In genomic region chr2:32430701-32431676, GRCm38 (mm10) we compare ENCODE assay signal across 8 mouse cellular contexts. TPM values are rescaled to one million over a fixed set of nuclear protein-coding genes. Genes with fewer than 3 reads are reported as not detected.
DNase-seq lines count a peak whose midpoint lies in the region; ATAC-seq and TF ChIP-seq lines count a peak whose summit lies in the region.

No protein-coding gene starts in this region.

- peak overlapping the region; percentile 60 for H3K9ac ChIP-seq in intestine, embryonic 16.5 days (ENCODE audit: low read depth, low read length)
- peak overlapping the region; percentile 77 for H3K9ac ChIP-seq in midbrain, embryonic 14.5 days (replicated peaks; ENCODE audit: low read length)
- H3K9ac ChIP-seq in stomach, postnatal 0 days (ENCODE audit: low read length), result peak overlapping the region; percentile 51

- peak; percentile 99 for DNase-seq in brain, adult 2 months (ENCODE audit: low read depth, low spot score)
- DNase-seq in embryonic facial prominence, embryonic 10.5 days (ENCODE audit: low spot score), result peak; percentile 93
- peak; percentile 53 to 76 for DNase-seq in gastrocnemius, postnatal 4 days (ENCODE audit: low spot score in 2 of 2)
- peak; percentile 87 to 95 for DNase-seq in left cerebral cortex, postnatal 14 days (ENCODE audit: low spot score in 2 of 2)
- DNase-seq in midbrain, embryonic 14.5 days, result peak; percentile 96
- DNase-seq in stomach, postnatal 0 days (ENCODE audit: low spot score), result peak; percentile 80
- DNase-seq in T-cell, adult 2 months (ENCODE audit: low spot score), result no peak

- peak overlapping the region; percentile 64 for H3K4me3 ChIP-seq in embryonic facial prominence, embryonic 10.5 days
- peak overlapping the region; percentile 43 for H3K4me3 ChIP-seq in intestine, embryonic 16.5 days (ENCODE audit: low read length)
- H3K4me3 ChIP-seq in midbrain, embryonic 14.5 days (replicated peaks; ENCODE audit: low read depth, low read length), result peak overlapping the region; percentile 57
- H3K4me3 ChIP-seq in stomach, postnatal 0 days (ENCODE audit: low read depth, low read length), result peak overlapping the region; percentile 32

- H3K4me2 ChIP-seq in intestine, embryonic 16.5 days (ENCODE audit: low read depth, low read length), result peak overlapping the region; percentile 59
- peak overlapping the region; percentile 91 for H3K4me2 ChIP-seq in midbrain, embryonic 14.5 days (ENCODE audit: low read length)
- peak overlapping the region; percentile 58 for H3K4me2 ChIP-seq in stomach, postnatal 0 days (replicated peaks; ENCODE audit: low read depth)

- intact Hi-C loops in left cerebral cortex, postnatal 14 days (cut with DNase I), result no loop called here

- H3K4me1 ChIP-seq in embryonic facial prominence, embryonic 10.5 days, result peaks cover 46% of the 10 kb centered on the region
- peaks cover 42% of the 10 kb centered on the region for H3K4me1 ChIP-seq in intestine, embryonic 16.5 days (ENCODE audit: control insufficient read depth, insufficient read depth, low read length)
- peaks cover 43% of the 10 kb centered on the region for H3K4me1 ChIP-seq in midbrain, embryonic 14.5 days (ENCODE audit: control insufficient read depth, insufficient read depth, low read length)
- H3K4me1 ChIP-seq in stomach, postnatal 0 days (replicated peaks; ENCODE audit: control insufficient read depth, insufficient read depth), result peaks cover 4% of the 10 kb centered on the region

- peak; percentile 76 for ATAC-seq in intestine, embryonic 16.5 days
- ATAC-seq in midbrain, embryonic 14.5 days (ENCODE audit: low FRiP score, low TSS enrichment), result peak; percentile 95
- peak; percentile 63 for ATAC-seq in stomach, postnatal 0 days (ENCODE audit: low FRiP score, low TSS enrichment)

- no peaks in the 10 kb centered on the region for H3K9me3 ChIP-seq in embryonic facial prominence, embryonic 10.5 days
- no peaks in the 10 kb centered on the region for H3K9me3 ChIP-seq in intestine, embryonic 16.5 days (ENCODE audit: control insufficient read depth, low read length)
- no peaks in the 10 kb centered on the region for H3K9me3 ChIP-seq in midbrain, embryonic 14.5 days (ENCODE audit: control insufficient read depth, low read length)
- H3K9me3 ChIP-seq in stomach, postnatal 0 days (ENCODE audit: control insufficient read depth, low read length), result no peaks in the 10 kb centered on the region

- TF ChIP-seq CTCF in stomach, postnatal 0 days (IDR thresholded peaks at IDR 0.05; ENCODE audit: low read depth), result no peak

- H3K27me3 ChIP-seq in embryonic facial prominence, embryonic 10.5 days (replicated peaks; ENCODE audit: low read depth, poor library complexity, severe bottlenecking), result no peaks in the 10 kb centered on the region
- H3K27me3 ChIP-seq in intestine, embryonic 16.5 days (replicated peaks; ENCODE audit: control insufficient read depth, insufficient read depth, low read length), result no peaks in the 10 kb centered on the region
- H3K27me3 ChIP-seq in midbrain, embryonic 14.5 days (ENCODE audit: control insufficient read depth, insufficient read depth, low read length), result no peaks in the 10 kb centered on the region
- no peaks in the 10 kb centered on the region for H3K27me3 ChIP-seq in stomach, postnatal 0 days (ENCODE audit: control insufficient read depth, insufficient read depth, low read length)

- TF ChIP-seq EP300 in stomach, postnatal 0 days (optimal IDR thresholded peaks at IDR 0.05), result no peak

- H3K36me3 ChIP-seq in embryonic facial prominence, embryonic 10.5 days (replicated peaks), result peaks cover 15% of the 10 kb centered on the region
- no peaks in the 10 kb centered on the region for H3K36me3 ChIP-seq in intestine, embryonic 16.5 days (ENCODE audit: control insufficient read depth, insufficient read depth, low read length)
- H3K36me3 ChIP-seq in midbrain, embryonic 14.5 days (ENCODE audit: control insufficient read depth, insufficient read depth, low read length), result no peaks in the 10 kb centered on the region
- H3K36me3 ChIP-seq in stomach, postnatal 0 days (ENCODE audit: control insufficient read depth, insufficient read depth, low read length), result no peaks in the 10 kb centered on the region

- H3K27ac ChIP-seq in embryonic facial prominence, embryonic 10.5 days (replicated peaks), result peak overlapping the region; percentile 85
- H3K27ac ChIP-seq in intestine, embryonic 16.5 days (ENCODE audit: low read length), result peak overlapping the region; percentile 57
- peak overlapping the region; percentile 89 for H3K27ac ChIP-seq in midbrain, embryonic 14.5 days (replicated peaks; ENCODE audit: low read depth, low read length)
- H3K27ac ChIP-seq in stomach, postnatal 0 days (replicated peaks), result peak overlapping the region; percentile 78

- 10% methylated on average over 18 of the region's 18 CpGs for WGBS in embryonic facial prominence, embryonic 10.5 days
- WGBS in intestine, embryonic 16.5 days, result 11% methylated on average over 18 of the region's 18 CpGs
- WGBS in midbrain, embryonic 14.5 days, result 5% methylated on average over 18 of the region's 18 CpGs
- WGBS in stomach, postnatal 0 days, result 10% methylated on average over 18 of the region's 18 CpGs

RNA-seq across cellular contexts. Expression of gene Naif1, which starts 19.3 kb away (rescaled TPM):
- 6.4 and 6.8 TPM in 2 replicates for polyA plus RNA-seq in embryonic facial prominence, embryonic 10.5 days (2016; fragmentation: Nextera tagmentation; extraction: Ambion mirVana)
- 1 to 10 TPM; 3.9 to 4.0 TPM for total RNA-seq in gastrocnemius, postnatal 4 days (2021)
- 5.1 and 5.3 TPM in 2 replicates for polyA plus RNA-seq in intestine, embryonic 16.5 days (2015; fragmentation: Nextera tagmentation; extraction: Ambion mirVana)
- total RNA-seq in left cerebral cortex, postnatal 14 days (2021), result 1 to 10 TPM; 4.0 to 4.1 TPM
- 5.3 and 5.6 TPM in 2 replicates for polyA plus RNA-seq in midbrain, embryonic 14.5 days (2014; fragmentation: Nextera tagmentation; extraction: Ambion mirVana)
- polyA plus RNA-seq in stomach, postnatal 0 days (2015; fragmentation: Nextera tagmentation; extraction: Ambion mirVana), result 2.5 and 2.6 TPM in 2 replicates

RNA-seq across cellular contexts. Expression of gene Slc25a25, which starts 20.3 kb away (rescaled TPM):
- 29.8 and 31.8 TPM in 2 replicates for polyA plus RNA-seq in embryonic facial prominence, embryonic 10.5 days (2016; fragmentation: Nextera tagmentation; extraction: Ambion mirVana)
- total RNA-seq in gastrocnemius, postnatal 4 days (2021), result 10 to 100 TPM; 14.0 to 25.1 TPM
- 19.3 and 19.9 TPM in 2 replicates for polyA plus RNA-seq in intestine, embryonic 16.5 days (2015; fragmentation: Nextera tagmentation; extraction: Ambion mirVana)
- total RNA-seq in left cerebral cortex, postnatal 14 days (2021), result 10 to 100 TPM; 52.1 to 55.4 TPM
- 36.3 and 41.5 TPM in 2 replicates for polyA plus RNA-seq in midbrain, embryonic 14.5 days (2014; fragmentation: Nextera tagmentation; extraction: Ambion mirVana)
- 11.1 and 11.5 TPM in 2 replicates for polyA plus RNA-seq in stomach, postnatal 0 days (2015; fragmentation: Nextera tagmentation; extraction: Ambion mirVana)

RNA-seq across cellular contexts. Expression of gene Ptges2, which starts 35.3 kb away (rescaled TPM):
- 32.2 and 32.5 TPM in 2 replicates for polyA plus RNA-seq in embryonic facial prominence, embryonic 10.5 days (2016; fragmentation: Nextera tagmentation; extraction: Ambion mirVana)
- total RNA-seq in gastrocnemius, postnatal 4 days (2021), result 10 to 100 TPM; 35.1 to 41.4 TPM
- polyA plus RNA-seq in intestine, embryonic 16.5 days (2015; fragmentation: Nextera tagmentation; extraction: Ambion mirVana), result 49.1 and 49.8 TPM in 2 replicates
- 10 to 100 TPM; 43.5 to 48.3 TPM for total RNA-seq in left cerebral cortex, postnatal 14 days (2021)
- 46.2 and 64.4 TPM in 2 replicates for polyA plus RNA-seq in midbrain, embryonic 14.5 days (2014; fragmentation: Nextera tagmentation; extraction: Ambion mirVana)
- polyA plus RNA-seq in stomach, postnatal 0 days (2015; fragmentation: Nextera tagmentation; extraction: Ambion mirVana), result 31.6 and 33.0 TPM in 2 replicates

RNA-seq across cellular contexts. Expression of gene Lcn2, which starts 42.9 kb away (rescaled TPM):
- polyA plus RNA-seq in embryonic facial prominence, embryonic 10.5 days (2016; fragmentation: Nextera tagmentation; extraction: Ambion mirVana), result not detected in 2 replicates
- 1 to 10 TPM; 3.0 to 4.4 TPM for total RNA-seq in gastrocnemius, postnatal 4 days (2021)
- polyA plus RNA-seq in intestine, embryonic 16.5 days (2015; fragmentation: Nextera tagmentation; extraction: Ambion mirVana), result 2.2 and 4.2 TPM in 2 replicates
- 1 to 10 TPM; 1.5 to 2.6 TPM for total RNA-seq in left cerebral cortex, postnatal 14 days (2021)
- polyA plus RNA-seq in midbrain, embryonic 14.5 days (2014; fragmentation: Nextera tagmentation; extraction: Ambion mirVana), result not detected in 2 replicates
- polyA plus RNA-seq in stomach, postnatal 0 days (2015; fragmentation: Nextera tagmentation; extraction: Ambion mirVana), result 1.8 TPM in 2 replicates

RNA-seq across cellular contexts. Expression of gene 1110008P14Rik, which starts 49.3 kb away (rescaled TPM):
- 35.0 and 39.3 TPM in 2 replicates for polyA plus RNA-seq in embryonic facial prominence, embryonic 10.5 days (2016; fragmentation: Nextera tagmentation; extraction: Ambion mirVana)
- 10 to 100 TPM; 56.4 to 58.6 TPM for total RNA-seq in gastrocnemius, postnatal 4 days (2021)
- 44.2 and 45.8 TPM in 2 replicates for polyA plus RNA-seq in intestine, embryonic 16.5 days (2015; fragmentation: Nextera tagmentation; extraction: Ambion mirVana)
- 100 to 1,000 TPM; 265 to 282 TPM for total RNA-seq in left cerebral cortex, postnatal 14 days (2021)
- polyA plus RNA-seq in midbrain, embryonic 14.5 days (2014; fragmentation: Nextera tagmentation; extraction: Ambion mirVana), result 107 and 153 TPM in 2 replicates
- 85.0 and 90.1 TPM in 2 replicates for polyA plus RNA-seq in stomach, postnatal 0 days (2015; fragmentation: Nextera tagmentation; extraction: Ambion mirVana)
